Mouse (Mus musculus): ENCODE results near the gene Ttpal. TPM values are rescaled to one million over a fixed set of nuclear protein-coding genes. Genes with fewer than 3 reads are reported as not detected.

Gene Ttpal
- polyA plus RNA-seq, 1 experiment from 2014 or later = 45.3 TPM

- ATAC-seq (replicated peaks; ENCODE audit: insufficient number of reproducible peaks, low FRiP score, low TSS enrichment, low read depth) (no peak), DNase-seq (ENCODE audit: low spot score) (no peak)
- 89% methylated on average over 12 of the region's 12 CpGs for WGBS
- Histone ChIP-seq H3K9ac (replicated peaks; ENCODE audit: low read length) (no peak overlapping the region), H3K9me3 (replicated peaks; ENCODE audit: control insufficient read depth, low read length) (no peaks in the 10 kb centered on the region), H3K4me1 (ENCODE audit: control insufficient read depth, insufficient read depth, low read length) (no peaks in the 10 kb centered on the region), H3K27me3 (ENCODE audit: control insufficient read depth, insufficient read depth, low read length) (no peaks in the 10 kb centered on the region), H3K27ac (replicated peaks; ENCODE audit: low read depth, low read length) (no peak overlapping the region), H3K4me3 (ENCODE audit: low read depth, low read length) (no peak overlapping the region), H3K36me3 (replicated peaks; ENCODE audit: control insufficient read depth, insufficient read depth, low read depth, low read length) (peaks cover 3% of the 10 kb centered on the region), H3K4me2 (ENCODE audit: low read depth, low read length) (no peak overlapping the region)
Observed at GRCm38 (mm10) chr2:163609281-163609975, 7.3 kb downstream of the Ttpal start.

GRCm38 (mm10) chr2:163611176-163611575 lies 9.1 kb downstream of the Ttpal start:
- Histone ChIP-seq H3K27me3 (ENCODE audit: control insufficient read depth, insufficient read depth, low read length) (no peaks in the 10 kb centered on the region), H3K27ac (replicated peaks; ENCODE audit: low read depth, low read length) (no peak overlapping the region), H3K9me3 (replicated peaks; ENCODE audit: control insufficient read depth, low read length) (no peaks in the 10 kb centered on the region), H3K9ac (replicated peaks; ENCODE audit: low read length) (no peak overlapping the region), H3K4me2 (ENCODE audit: low read depth, low read length) (no peak overlapping the region), H3K36me3 (replicated peaks; ENCODE audit: control insufficient read depth, insufficient read depth, low read depth, low read length) (peaks cover 3% of the 10 kb centered on the region), H3K4me3 (ENCODE audit: low read depth, low read length) (no peak overlapping the region), H3K4me1 (ENCODE audit: control insufficient read depth, insufficient read depth, low read length) (no peaks in the 10 kb centered on the region)
- ATAC-seq (replicated peaks; ENCODE audit: insufficient number of reproducible peaks, low FRiP score, low TSS enrichment, low read depth) (no peak), DNase-seq (ENCODE audit: low spot score) (no peak)
- 72% methylated on average over 9 of the region's 9 CpGs for WGBS

GRCm38 (mm10) chr2:163613206-163613605 lies 11.1 kb downstream of the Ttpal start:
- Histone ChIP-seq H3K27ac (replicated peaks; ENCODE audit: low read depth, low read length) (no peak overlapping the region), H3K9ac (replicated peaks; ENCODE audit: low read length) (no peak overlapping the region), H3K4me3 (ENCODE audit: low read depth, low read length) (no peak overlapping the region), H3K9me3 (replicated peaks; ENCODE audit: control insufficient read depth, low read length) (no peaks in the 10 kb centered on the region), H3K4me2 (ENCODE audit: low read depth, low read length) (no peak overlapping the region), H3K27me3 (ENCODE audit: control insufficient read depth, insufficient read depth, low read length) (no peaks in the 10 kb centered on the region), H3K4me1 (ENCODE audit: control insufficient read depth, insufficient read depth, low read length) (no peaks in the 10 kb centered on the region), H3K36me3 (replicated peaks; ENCODE audit: control insufficient read depth, insufficient read depth, low read depth, low read length) (peaks cover 3% of the 10 kb centered on the region)
- ATAC-seq (replicated peaks; ENCODE audit: insufficient number of reproducible peaks, low FRiP score, low TSS enrichment, low read depth) = no peak
- whole genome bisulfite sequencing = 97% methylated on average over 5 of the region's 5 CpGs
- DNase-seq (ENCODE audit: low spot score) = no peak

GRCm38 (mm10) chr2:163613990-163614389 lies 11.9 kb downstream of the Ttpal start:
- Histone ChIP-seq H3K4me3 (ENCODE audit: low read depth, low read length) (no peak overlapping the region), H3K27ac (replicated peaks; ENCODE audit: low read depth, low read length) (no peak overlapping the region), H3K36me3 (replicated peaks; ENCODE audit: control insufficient read depth, insufficient read depth, low read depth, low read length) (peaks cover 3% of the 10 kb centered on the region), H3K4me1 (ENCODE audit: control insufficient read depth, insufficient read depth, low read length) (no peaks in the 10 kb centered on the region), H3K4me2 (ENCODE audit: low read depth, low read length) (no peak overlapping the region), H3K9me3 (replicated peaks; ENCODE audit: control insufficient read depth, low read length) (no peaks in the 10 kb centered on the region), H3K9ac (replicated peaks; ENCODE audit: low read length) (no peak overlapping the region), H3K27me3 (ENCODE audit: control insufficient read depth, insufficient read depth, low read length) (no peaks in the 10 kb centered on the region)
- ATAC-seq (replicated peaks; ENCODE audit: insufficient number of reproducible peaks, low FRiP score, low TSS enrichment, low read depth) = no peak
- no peak for DNase-seq (ENCODE audit: low spot score)
- WGBS = 86% methylated on average over 4 of the region's 4 CpGs

GRCm38 (mm10) chr2:163615401-163615800 lies 13.3 kb downstream of the Ttpal start:
- WGBS = 92% methylated on average over 9 of the region's 9 CpGs
- Histone ChIP-seq H3K4me1 (ENCODE audit: control insufficient read depth, insufficient read depth, low read length) (no peaks in the 10 kb centered on the region), H3K9ac (replicated peaks; ENCODE audit: low read length) (no peak overlapping the region), H3K9me3 (replicated peaks; ENCODE audit: control insufficient read depth, low read length) (no peaks in the 10 kb centered on the region), H3K27me3 (ENCODE audit: control insufficient read depth, insufficient read depth, low read length) (no peaks in the 10 kb centered on the region), H3K4me2 (ENCODE audit: low read depth, low read length) (no peak overlapping the region), H3K27ac (replicated peaks; ENCODE audit: low read depth, low read length) (no peak overlapping the region), H3K36me3 (replicated peaks; ENCODE audit: control insufficient read depth, insufficient read depth, low read depth, low read length) (peaks cover 3% of the 10 kb centered on the region), H3K4me3 (ENCODE audit: low read depth, low read length) (no peak overlapping the region)
- DNase-seq (ENCODE audit: low spot score) = no peak
- ATAC-seq (replicated peaks; ENCODE audit: insufficient number of reproducible peaks, low FRiP score, low TSS enrichment, low read depth) = no peak

GRCm38 (mm10) chr2:163615906-163616651 lies 14.0 kb downstream of the Ttpal start:
- H3K36me3 ChIP-seq (replicated peaks; ENCODE audit: control insufficient read depth, insufficient read depth, low read depth, low read length) = peaks cover 3% of the 10 kb centered on the region
- ATAC-seq (replicated peaks; ENCODE audit: insufficient number of reproducible peaks, low FRiP score, low TSS enrichment, low read depth) (no peak), DNase-seq (ENCODE audit: low spot score) (no peak)
- no peak overlapping the region for H3K4me3 ChIP-seq (ENCODE audit: low read depth, low read length)
- WGBS = 92% methylated on average over 4 of the region's 4 CpGs
- no peaks in the 10 kb centered on the region for H3K9me3 ChIP-seq (replicated peaks; ENCODE audit: control insufficient read depth, low read length)
- no peak overlapping the region for H3K4me2 ChIP-seq (ENCODE audit: low read depth, low read length)
- no peaks in the 10 kb centered on the region for H3K27me3 ChIP-seq (ENCODE audit: control insufficient read depth, insufficient read depth, low read length)
- H3K4me1 ChIP-seq (ENCODE audit: control insufficient read depth, insufficient read depth, low read length) = no peaks in the 10 kb centered on the region
- no peak overlapping the region for H3K27ac ChIP-seq (replicated peaks; ENCODE audit: low read depth, low read length)
- no peak overlapping the region for H3K9ac ChIP-seq (replicated peaks; ENCODE audit: low read length)

GRCm38 (mm10) chr2:163616652-163617227 lies 14.6 kb downstream of the Ttpal start:
- H3K4me3 ChIP-seq (ENCODE audit: low read depth, low read length) = no peak overlapping the region
- ATAC-seq (replicated peaks; ENCODE audit: insufficient number of reproducible peaks, low FRiP score, low TSS enrichment, low read depth) = no peak
- 80% methylated on average over 3 of the region's 3 CpGs for WGBS
- no peak overlapping the region for H3K27ac ChIP-seq (replicated peaks; ENCODE audit: low read depth, low read length)
- H3K4me2 ChIP-seq (ENCODE audit: low read depth, low read length) = no peak overlapping the region
- H3K9ac ChIP-seq (replicated peaks; ENCODE audit: low read length) = no peak overlapping the region
- H3K27me3 ChIP-seq (ENCODE audit: control insufficient read depth, insufficient read depth, low read length) = no peaks in the 10 kb centered on the region
- no peaks in the 10 kb centered on the region for H3K4me1 ChIP-seq (ENCODE audit: control insufficient read depth, insufficient read depth, low read length)
- H3K36me3 ChIP-seq (replicated peaks; ENCODE audit: control insufficient read depth, insufficient read depth, low read depth, low read length) = peaks cover 3% of the 10 kb centered on the region
- DNase-seq (ENCODE audit: low spot score) = no peak
- H3K9me3 ChIP-seq (replicated peaks; ENCODE audit: control insufficient read depth, low read length) = no peaks in the 10 kb centered on the region
